Mouse (Mus musculus): ENCODE data around the gene Ppp4c.
A peak's percentile ranks its signal among the peaks of the same experiment; 100 is the strongest.

The Ppp4c gene

GRCm38 (mm10) chr7:126801057-126801422, 8.7 kb upstream of the Ppp4c start:
- no peak for DNase-seq (ENCODE audit: low read depth)

DNA sequence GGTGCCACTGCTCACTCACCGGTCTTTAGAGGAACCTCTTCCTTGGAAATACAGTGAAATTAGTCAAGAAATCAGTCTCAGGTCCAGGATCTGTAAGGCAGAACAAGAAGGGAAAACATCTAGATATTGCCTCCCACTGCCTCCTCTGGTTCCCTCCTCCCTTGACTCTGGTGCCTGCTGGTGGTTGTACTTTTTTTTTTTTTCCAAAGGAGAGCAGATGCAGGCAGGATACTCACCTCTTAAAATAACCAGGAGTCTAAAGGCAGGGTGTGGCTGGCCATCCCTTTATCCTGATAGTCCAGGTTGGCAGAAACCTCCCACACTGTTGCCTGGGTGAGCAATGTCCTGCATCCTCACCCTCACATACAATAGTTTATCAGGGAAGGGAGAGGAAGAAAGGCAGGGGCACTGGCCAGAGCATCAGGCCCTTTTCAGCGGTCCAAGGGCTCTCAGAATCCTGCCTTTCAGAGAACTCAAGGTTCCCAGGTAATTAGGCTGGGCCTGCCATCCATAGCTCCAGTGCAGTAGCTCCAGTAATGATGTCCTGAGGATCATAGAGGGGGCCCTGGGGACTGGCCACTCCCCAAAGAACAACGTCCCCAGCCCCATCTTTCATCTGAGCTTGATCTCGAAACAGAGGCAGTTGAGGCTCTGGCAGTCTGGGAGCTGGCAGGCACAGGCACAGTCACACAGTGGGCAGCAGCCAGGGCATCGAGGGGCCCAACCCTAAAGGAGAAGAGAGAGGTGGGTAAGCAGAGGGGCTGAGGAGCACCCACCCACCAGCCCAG, 8.2 kb upstream of the Ppp4c start:
- no peak for DNase-seq (ENCODE audit: low read depth)

DNA sequence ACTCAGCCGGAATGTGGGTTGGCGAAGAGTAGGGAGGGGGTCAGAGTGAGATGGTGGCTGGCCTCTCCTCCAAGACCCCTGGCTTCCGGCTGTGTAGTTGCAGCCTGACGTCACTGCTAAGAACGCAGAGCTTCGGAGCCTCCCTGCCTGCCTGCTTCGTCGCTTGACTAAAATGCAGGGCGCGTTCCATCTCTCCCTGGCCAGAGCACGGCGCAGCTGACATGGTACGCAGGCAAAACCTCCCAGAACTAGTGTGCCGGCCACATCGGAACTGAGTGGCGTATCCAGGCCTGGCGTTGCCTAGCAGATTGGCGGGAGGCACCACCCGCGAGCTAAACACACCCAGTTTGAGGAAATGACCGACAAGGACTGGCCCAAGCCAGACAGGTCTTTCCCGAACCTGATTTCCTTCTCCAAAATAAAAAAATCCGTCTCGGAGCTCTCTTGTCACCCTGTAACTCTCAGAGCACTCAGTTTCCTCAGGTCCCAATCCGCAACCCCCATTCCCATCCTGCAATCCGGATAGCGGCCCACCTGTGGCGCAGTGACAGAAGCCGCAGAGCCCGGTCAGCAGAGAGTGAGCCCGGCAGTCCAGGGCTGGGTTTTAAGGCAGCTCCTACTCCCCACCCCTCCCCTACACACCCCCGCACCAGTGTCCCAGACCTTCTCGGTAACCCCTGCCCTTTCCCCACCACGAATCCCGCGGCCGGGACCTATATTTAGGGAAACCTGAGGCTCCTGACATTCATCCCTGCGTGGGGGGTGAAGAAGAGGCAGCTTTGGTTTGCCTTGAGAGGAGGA, 7.4 kb upstream of the Ppp4c start:
- DNase-seq (ENCODE audit: low read depth) = peak; percentile 67

- DNase-seq (ENCODE audit: low read depth) = peak; percentile 95
Measured at GRCm38 (mm10) chr7:126799050-126799467, 6.8 kb upstream of the Ppp4c start.

DNA sequence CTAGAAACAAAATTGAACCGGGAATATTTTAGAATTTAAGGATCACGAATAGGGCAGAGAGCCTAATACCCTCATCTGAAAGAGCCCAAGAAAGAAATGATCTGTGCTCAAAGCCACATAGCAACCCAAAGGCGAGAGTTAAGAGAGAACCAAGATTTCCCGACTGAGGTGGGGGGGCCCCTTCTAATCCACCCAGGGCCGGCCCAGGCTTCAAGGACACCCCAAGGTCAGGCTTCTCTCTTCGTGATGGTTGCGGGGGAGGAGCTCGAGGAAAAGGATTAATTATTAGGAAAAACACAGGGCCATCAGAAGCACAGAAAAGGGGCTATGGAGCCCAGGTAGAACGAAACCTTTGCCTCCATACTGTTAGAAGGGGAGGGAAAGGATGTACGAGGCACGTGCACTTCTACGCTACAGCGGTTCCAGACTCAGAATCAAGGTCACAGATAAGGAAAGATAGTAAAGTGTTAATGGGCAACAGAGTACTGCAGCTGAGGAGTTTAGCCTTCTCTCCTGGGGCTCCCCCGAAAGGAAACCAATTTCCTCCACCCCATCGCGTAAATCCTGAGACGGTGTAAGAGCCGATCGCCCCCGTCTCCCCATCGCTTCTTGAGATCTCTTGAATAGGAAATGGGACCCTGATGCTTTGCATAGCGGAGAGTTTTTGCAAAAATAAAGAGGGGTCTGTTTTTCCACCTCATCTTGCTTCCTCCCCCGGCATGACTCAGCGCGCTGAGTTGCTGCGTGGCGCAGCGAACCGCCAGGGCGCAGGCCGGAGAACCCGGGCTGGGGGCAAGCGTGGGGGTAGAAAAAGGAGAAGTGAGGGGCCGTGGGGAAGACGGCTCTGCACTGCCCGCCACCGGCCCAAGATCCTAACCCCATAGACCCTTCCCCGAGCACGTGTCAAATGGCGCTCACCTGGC, 6.1 kb upstream of the Ppp4c start:
- no peak for DNase-seq (ENCODE audit: low read depth)

- no peak for DNase-seq (ENCODE audit: low read depth)
Measured at GRCm38 (mm10) chr7:126797411-126798126, 5.3 kb upstream of the Ppp4c start, which contains the start of gene Fam57b. TSS of gene Fam57b (plus strand) at chr7:126797668.

DNA sequence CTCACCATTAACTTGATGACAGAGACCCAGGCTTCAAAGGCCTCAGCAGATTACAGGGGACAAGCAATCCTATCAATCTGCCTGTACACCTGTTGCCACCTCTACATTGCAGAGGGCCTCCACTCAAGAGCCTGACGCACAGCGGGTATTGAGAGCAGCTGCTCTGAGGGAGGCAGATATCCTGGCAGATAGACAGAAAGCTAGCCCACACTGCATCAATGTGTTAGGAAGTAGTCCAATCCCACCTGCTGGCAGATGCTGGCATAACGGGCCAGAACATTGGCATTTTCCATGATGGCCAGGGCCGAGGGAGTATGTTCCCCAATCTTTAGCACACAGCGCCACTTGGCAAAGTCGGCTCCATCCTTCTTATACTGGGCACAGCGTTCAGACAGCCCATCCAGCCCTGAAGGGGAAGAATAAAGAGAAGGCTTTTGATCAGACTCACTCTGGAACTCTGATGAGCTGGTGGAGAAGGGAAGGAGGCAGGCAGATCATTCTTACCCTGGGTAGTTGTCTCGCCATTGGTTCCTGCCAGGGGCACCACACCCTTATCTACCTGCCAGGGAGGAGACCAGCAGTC, 4.1 kb upstream of the Ppp4c start:
- DNase-seq (ENCODE audit: low read depth) = no peak

GRCm38 (mm10) chr7:126795387-126796317, 3.4 kb upstream of the Ppp4c start:
- DNase-seq (ENCODE audit: low read depth) = no peak

GRCm38 (mm10) chr7:126794271-126794605, 1.9 kb upstream of the Ppp4c start:
- DNase-seq (ENCODE audit: low read depth) = no peak

DNA sequence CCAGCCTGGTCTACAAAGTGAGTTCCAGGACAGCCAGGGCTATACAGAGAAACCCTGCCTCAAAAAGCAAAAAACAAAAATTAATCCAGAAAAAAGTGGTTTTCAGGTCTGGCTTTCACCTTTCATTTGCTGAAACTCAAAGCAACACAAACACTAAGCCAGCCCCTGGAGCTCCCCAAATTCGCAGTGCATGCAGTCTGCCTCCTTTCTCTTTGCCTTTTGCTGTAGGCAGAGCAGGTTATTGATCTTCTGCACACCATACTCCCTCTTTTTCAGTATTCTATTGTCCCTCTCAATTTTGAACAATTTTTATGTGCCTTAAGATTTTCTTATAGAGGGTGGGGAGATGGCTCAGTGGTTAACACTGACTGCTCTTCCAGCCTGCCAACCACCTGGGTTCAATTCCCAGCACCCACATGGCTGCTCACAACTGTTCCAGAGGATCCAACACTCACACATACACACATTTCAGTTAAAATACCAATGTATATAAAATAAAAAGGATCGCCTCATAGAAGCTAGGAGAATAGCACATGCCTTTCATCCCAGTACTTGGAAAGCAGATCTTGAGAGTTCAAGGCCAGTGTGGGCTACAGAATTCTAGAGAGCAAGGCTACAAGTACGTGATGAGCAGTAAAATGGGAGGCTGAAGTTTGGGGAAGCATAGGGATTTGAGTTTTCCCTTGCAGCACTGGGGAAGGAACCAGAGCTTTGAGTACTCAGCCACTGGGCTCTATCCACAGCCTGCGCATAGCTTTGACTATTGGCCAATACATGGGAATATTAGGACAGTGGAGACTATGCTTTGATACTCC, 1.4 kb upstream of the Ppp4c start:
- DNase-seq (ENCODE audit: low read depth) = no peak

GRCm38 (mm10) chr7:126792721-126793443, 586 bp upstream of the Ppp4c start:
- DNase-seq (ENCODE audit: low read depth) = no peak

DNA sequence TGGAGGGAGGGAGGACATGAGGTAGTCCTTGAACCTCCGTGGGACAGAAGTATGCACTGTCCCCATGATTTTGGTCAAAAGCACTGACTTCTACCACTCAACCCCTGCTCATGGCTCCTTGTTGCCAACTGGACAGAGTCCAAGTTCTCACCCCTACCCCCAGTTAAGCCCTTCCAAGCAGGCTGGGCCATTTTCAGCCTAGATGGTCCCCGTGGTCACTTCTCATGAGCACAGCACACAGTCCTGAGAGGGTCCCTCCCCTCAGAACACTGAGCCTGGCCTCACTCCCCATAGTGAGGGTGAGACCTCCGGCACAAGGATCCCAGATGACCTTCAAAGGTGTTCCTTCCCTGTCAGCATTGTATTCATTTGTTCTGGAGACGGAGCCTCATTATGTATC, 3.2 kb downstream of the Ppp4c start:
- DNase-seq (ENCODE audit: low read depth) = no peak

- no peak for DNase-seq (ENCODE audit: low read depth)
Measured at GRCm38 (mm10) chr7:126786142-126786541, 6.2 kb downstream of the Ppp4c start.

DNA sequence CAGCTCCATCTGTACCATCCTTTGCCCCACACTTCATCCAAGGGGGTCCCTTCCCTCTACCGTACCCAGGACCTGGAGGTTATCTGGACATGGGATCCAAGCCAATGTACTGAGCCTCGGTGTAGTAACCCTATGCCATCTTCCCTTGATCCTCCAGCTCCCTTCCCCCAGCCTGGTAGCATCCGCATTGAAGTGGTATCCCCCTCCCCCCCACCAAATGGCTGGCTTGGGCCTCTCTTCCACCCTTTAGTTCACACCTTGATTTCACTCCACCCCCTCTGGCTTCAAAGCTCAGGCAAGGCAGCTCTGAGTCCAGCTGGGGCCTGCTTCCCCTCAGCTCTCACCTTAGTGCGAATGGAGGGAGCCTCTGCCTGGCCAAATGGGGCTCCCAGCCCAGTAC, 7.2 kb downstream of the Ppp4c start:
- DNase-seq (ENCODE audit: low read depth) = no peak

DNA sequence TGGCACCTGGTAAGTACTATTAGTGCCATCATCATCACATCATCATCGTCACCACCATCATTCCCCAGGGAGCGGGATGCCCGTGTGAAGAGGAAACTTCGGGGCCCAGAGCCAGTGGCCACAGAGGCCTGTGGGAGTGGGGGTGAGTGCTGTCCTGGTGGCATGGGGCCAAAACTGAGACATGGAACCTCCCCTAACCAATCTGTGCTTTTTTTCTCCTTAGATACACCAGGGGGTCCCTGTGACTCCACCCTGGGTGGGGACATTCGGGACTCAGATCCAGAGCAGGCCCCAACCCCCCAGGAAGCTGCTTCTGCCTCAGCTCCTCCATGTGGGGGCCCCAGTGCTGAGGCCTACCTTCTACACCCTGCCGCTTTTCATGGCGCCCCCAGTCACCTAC, 7.8 kb downstream of the Ppp4c start:
- no peak for DNase-seq (ENCODE audit: low read depth)

DNA sequence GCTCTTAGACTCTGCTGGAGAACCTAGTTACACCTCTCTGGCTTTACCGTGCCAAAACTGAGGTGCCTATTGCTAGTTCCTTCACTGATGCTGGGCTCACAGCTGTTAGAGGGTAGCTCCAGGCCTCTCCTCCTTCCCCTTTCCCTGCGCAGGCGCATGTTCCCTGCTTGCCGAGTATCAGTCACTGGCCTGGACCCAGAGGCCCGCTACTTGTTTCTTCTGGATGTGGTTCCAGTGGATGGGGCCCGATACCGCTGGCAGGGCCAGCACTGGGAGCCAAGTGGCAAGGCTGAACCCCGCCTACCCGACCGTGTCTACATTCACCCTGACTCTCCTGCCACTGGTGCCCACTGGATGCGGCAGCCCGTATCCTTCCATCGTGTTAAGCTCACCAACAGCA, 9.6 kb downstream of the Ppp4c start:
- no peak for DNase-seq (ENCODE audit: low read depth)

- no peak for DNase-seq (ENCODE audit: low read depth)
Measured at GRCm38 (mm10) chr7:126781661-126782370, 10.5 kb downstream of the Ppp4c start.
